Mouse (Mus musculus) cortical plate, adult 2 months (tissue): Measurements from ENCODE around the gene Grb14.

ENCODE experiments used
- CTCF ChIP-seq: fragments of 200-500 bp; IDR thresholded peaks from 2 replicates; pipeline ENCODE4 v1.5.1; 2011; ENCODE audit warnings: mild to moderate bottlenecking, control low read depth, low read length; ENCODE audit not compliant: insufficient read depth; ENCODE audit errors: extremely low read depth
- POLR2A ChIP-seq: fragments of 200-500 bp; IDR thresholded peaks from 2 replicates; pipeline ENCODE4 v1.6.1; 2011; ENCODE audit warnings: mild to moderate bottlenecking, low read length, control low read depth; ENCODE audit not compliant: insufficient read depth; ENCODE audit errors: extremely low read depth

- peak; percentile 68 for TF ChIP-seq CTCF
- TF ChIP-seq POLR2A, result no peak
These were observed 76.2 kb downstream of the Grb14 start for GRCm38 (mm10) chr2:64948418-64949169.
